Mouse (Mus musculus) T-cell, adult 2 months (primary cell): Measurements from ENCODE around the gene Gm2244.
"Not testable (repeated sequence)": the region's sequence is repeated elsewhere in the genome, so short reads cannot be mapped to it uniquely, and the experiment has no call there.

Experiments
- DNase-seq: peaks from one replicate; pipeline ENCODE4 v3.0.0; 2022; ENCODE audit warnings: low spot score

Gene Gm2244

DNA sequence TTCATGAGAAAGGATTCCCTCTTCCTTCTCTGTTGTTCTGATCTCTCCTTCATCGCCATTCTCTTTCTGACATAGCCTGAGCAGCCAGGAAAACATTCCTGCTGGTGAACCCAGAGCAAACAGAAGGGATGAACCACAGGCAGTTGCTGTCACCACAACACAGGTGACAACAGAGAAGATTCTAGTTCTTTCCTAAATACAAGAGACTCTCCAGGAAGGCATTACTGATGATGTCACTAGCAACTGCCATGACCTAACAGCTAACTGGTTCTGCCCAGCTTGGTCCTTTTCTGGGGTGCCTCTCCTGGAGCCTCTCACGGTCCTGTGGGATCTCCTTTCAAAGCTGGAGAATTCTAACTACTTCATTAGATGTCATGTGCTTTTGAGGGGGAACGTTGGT lies at the start of gene Gm2244:
Gm2244 (minus strand) TSS at position 101 of the 400 bp plus-strand sequence.
- DNase-seq = not testable (repeated sequence)

DNA sequence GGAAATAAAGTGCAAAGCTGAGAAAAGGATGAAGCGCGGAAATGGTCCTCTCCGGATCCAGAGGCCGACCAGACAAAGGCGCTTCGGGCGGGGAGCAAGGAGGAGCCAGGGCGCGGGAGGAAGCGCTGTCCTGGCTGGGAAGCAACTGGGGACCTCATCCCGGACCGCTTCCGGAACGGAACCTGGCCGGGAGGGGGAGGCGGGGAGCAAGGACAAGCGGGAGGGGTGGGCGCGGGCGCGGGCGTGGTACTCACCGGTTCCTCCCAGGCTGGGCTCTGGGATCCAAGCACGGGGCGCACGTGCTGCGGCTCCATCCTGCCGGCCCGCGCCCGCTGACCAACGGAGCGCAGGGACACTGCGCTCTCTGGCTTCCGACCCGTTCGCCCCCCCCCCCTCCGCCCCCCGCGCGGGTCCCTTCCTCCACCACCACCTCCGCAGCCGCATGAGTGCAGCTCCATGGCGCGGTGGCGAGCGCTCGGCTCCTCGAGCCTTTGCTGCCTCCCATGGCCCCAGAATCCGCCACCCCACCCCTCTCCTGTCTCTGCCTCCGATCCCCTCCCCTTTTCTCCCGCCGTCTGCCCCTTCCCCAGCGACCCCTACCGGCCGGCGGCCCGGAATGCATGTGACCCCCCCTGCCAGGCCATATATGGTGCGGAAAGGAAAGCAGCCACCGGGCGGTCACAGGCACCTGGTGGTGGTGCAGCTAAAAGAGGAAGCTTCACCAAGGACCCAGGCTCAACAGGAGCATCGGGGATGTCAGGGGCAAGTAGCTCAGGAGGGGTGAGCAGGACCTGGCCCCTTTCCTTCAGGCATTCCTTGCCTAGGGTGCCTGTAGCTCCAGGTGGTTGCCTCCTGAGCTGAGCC lies 35.3 kb upstream of the Gm2244 start, which contains the start of gene Gm2237:
Gm2237 (minus strand) TSS at position 332 of the 864 bp plus-strand sequence.
- DNase-seq = peak; percentile 25
